Mouse (Mus musculus): ENCODE measurements around the gene BC005537.
"Not testable (repeated sequence)": the region's sequence is repeated elsewhere in the genome, so short reads cannot be mapped to it uniquely, and the experiment has no call there.

DNA sequence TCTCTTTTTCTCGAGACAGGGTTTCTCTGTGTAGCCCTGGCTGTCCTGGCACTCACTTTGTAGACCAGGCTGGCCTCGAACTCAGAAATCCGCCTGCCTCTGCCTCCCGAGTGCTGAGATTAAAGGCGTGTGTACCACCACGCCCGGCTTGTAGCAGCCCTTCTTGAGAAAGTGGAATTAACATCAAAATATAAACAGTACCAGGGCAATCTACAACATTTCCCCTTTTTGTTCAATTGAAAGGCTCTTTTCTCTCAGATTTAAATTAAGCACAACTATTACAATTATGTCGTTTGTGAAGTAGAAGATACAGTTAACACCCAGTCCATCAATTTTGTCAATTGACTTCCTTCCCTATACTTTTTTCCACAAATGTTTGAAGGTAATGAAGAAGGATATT is 36.3 kb downstream of the BC005537 start:
- not testable (repeated sequence) for TF ChIP-seq CTCF, EP300 (IDR thresholded peaks at IDR 0.05; ENCODE audit: low read depth)
